Mouse (Mus musculus): Measurements from ENCODE around the gene H2-M10.6. TPM values are rescaled to one million over a fixed set of nuclear protein-coding genes. Genes with fewer than 3 reads are reported as not detected.

H2-M10.6 gene
- total RNA-seq, 1 experiment, result not detected

DNA sequence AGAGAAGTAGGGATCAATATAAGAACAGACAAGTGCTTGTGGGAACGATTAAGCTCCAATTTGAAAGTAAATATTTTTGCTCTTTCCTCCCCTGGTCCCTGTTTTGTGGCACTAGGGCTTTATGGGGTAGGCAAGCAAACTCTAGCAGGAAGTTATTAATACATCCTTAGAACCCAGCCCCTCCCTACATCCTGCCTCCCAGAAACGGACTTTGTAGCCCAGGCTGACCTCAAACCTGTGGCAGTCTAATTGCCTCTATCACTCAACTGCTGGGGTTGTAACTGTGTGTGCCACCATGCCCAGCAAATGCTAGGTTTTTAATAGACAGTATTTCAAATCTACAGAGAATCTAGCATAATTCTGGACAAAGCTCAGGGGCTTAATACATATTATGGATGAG is 49.7 kb downstream of the H2-M10.6 start:
- Histone ChIP-seq H3K9me3 (ENCODE audit: control insufficient read depth, insufficient read depth, low read depth, low read length) (no peaks in the 10 kb centered on the region), H3K36me3 (ENCODE audit: control insufficient read depth, insufficient read depth, low read length, poor library complexity, severe bottlenecking) (peaks cover 14% of the 10 kb centered on the region), H3K9ac (ENCODE audit: insufficient read depth, low read depth, low read length, poor library complexity, severe bottlenecking) (no peak overlapping the region), H3K27ac (ENCODE audit: insufficient read depth, low read depth, low read length, poor library complexity, severe bottlenecking) (no peak overlapping the region), H3K4me1 (ENCODE audit: control insufficient read depth in 2 of 2, insufficient read depth in 2 of 2, low read length in 2 of 2, poor library complexity in 1 of 2) (peaks cover 0 to 4% of the 10 kb centered on the region in 2 experiments; a peak in 1 of 4 replicates), H3K4me3 (ENCODE audit: insufficient read depth in 1 of 2, low read depth in 1 of 2, low read length in 2 of 2, poor library complexity in 1 of 2, severe bottlenecking in 1 of 2) (no peak overlapping the region)
- in situ Hi-C loops (cut with MboI; ENCODE audit: low sequenced_read_pairs in 2 of 2, unreplicated experiment in 2 of 2), result no loop called here
- TF ChIP-seq HCFC1 (IDR thresholded peaks at IDR 0.05; ENCODE audit: borderline replicate concordance, insufficient read depth, low read length), result no peak
- no peak for TF ChIP-seq CHD2 (IDR thresholded peaks at IDR 0.05; ENCODE audit: low read depth, low read length)
- no peak for TF ChIP-seq ZNF384 (IDR thresholded peaks at IDR 0.05; ENCODE audit: low read depth, low read length)
- TF ChIP-seq MAFK (IDR thresholded peaks at IDR 0.05; ENCODE audit: insufficient read depth, low read depth, low read length), result no peak
- TF ChIP-seq ZC3H11A (IDR thresholded peaks at IDR 0.05; ENCODE audit: borderline replicate concordance, low read depth, low read length), result no peak
- DNase-seq (ENCODE audit: low read depth, low spot score), result no peak

Other genes with a start within 250 kb of the H2-M10.6 start
- not detected in 2 replicates for gene H2-M9, start 169.5 kb upstream of the H2-M10.6 start, total RNA-seq (2012; rRNA removed)
- gene H2-M1, start 140.0 kb upstream of the H2-M10.6 start, total RNA-seq (2012; rRNA removed), result not detected in 2 replicates
- not detected in 2 replicates for gene H2-M10.5, start 39.3 kb upstream of the H2-M10.6 start, total RNA-seq (2012; rRNA removed)
- gene Trim26, start 25.0 kb downstream of the H2-M10.6 start, total RNA-seq (2012; rRNA removed), result 21.1 and 24.6 TPM in 2 replicates
- gene Trim15, start 55.0 kb downstream of the H2-M10.6 start, total RNA-seq (2012; rRNA removed), result 0.16 TPM in 1 of 2 replicates, not detected in the other
- gene Trim10, start 57.4 kb downstream of the H2-M10.6 start, total RNA-seq (2012; rRNA removed), result not detected in 2 replicates
- 0.18 and 0.26 TPM in 2 replicates for gene Trim40, start 78.0 kb downstream of the H2-M10.6 start, total RNA-seq (2012; rRNA removed)
- not detected in 2 replicates for gene Trim31, start 85.9 kb downstream of the H2-M10.6 start, total RNA-seq (2012; rRNA removed)
- 1.9 and 2.4 TPM in 2 replicates for gene Rnf39, start 130.7 kb downstream of the H2-M10.6 start, total RNA-seq (2012; rRNA removed)
- gene Ppp1r11, start 139.6 kb downstream of the H2-M10.6 start, total RNA-seq (2012; rRNA removed), result 76.4 and 108 TPM in 2 replicates
- gene Znrd1, start 146.4 kb downstream of the H2-M10.6 start, total RNA-seq (2012; rRNA removed), result 74.5 and 81.0 TPM in 2 replicates
- 13.8 and 15.1 TPM in 2 replicates for gene Znrd1as, start 146.4 kb downstream of the H2-M10.6 start, total RNA-seq (2012; rRNA removed)
- 14.8 and 16.9 TPM in 2 replicates for gene 2410137M14Rik, start 169.1 kb downstream of the H2-M10.6 start, total RNA-seq (2012; rRNA removed)
- gene H2-M5, start 177.4 kb downstream of the H2-M10.6 start, total RNA-seq (2012; rRNA removed), result 49.4 and 55.4 TPM in 2 replicates
- 360 and 437 TPM in 2 replicates for gene Zfp57, start 189.0 kb downstream of the H2-M10.6 start, total RNA-seq (2012; rRNA removed)
- gene Mog, start 211.2 kb downstream of the H2-M10.6 start, total RNA-seq (2012; rRNA removed), result 0.62 and 0.85 TPM in 2 replicates
- 60.9 and 106 TPM in 2 replicates for gene Gabbr1, start 233.8 kb downstream of the H2-M10.6 start, total RNA-seq (2012; rRNA removed)